Mouse (Mus musculus): ENCODE data around the gene Tex33. TPM values are rescaled to one million over a fixed set of nuclear protein-coding genes. Genes with fewer than 3 reads are reported as not detected.

Gene Tex33
- polyA plus RNA-seq (2016; fragmentation: Nextera tagmentation; extraction: Ambion mirVana), result not detected in 2 replicates

DNA sequence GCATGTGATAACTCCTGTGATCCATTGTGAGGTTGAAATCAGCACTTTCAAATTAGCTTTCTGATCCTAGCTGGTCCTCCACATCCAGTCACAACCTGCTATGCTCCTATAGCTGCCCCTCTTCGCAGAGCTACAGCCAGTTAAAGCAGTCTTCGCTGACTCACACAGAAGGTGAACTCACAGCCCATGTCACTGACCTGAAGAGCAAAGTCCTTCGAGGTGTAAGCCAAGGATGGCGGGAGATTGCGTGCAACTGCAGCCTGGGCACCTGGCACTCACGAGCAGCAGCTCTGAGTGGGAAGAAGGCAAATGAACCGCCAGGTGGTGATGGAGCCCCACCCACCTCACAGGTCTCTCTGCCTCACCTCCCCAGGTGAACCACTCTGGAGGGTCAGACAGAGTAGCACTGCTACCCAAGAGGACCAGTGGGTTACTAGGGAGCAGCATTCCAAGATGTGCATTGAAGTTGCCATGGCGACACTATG lies at the start of gene Tex33:
Tex33 (minus strand) TSS at position 435 of the 485 bp plus-strand sequence.
- Histone ChIP-seq H3K27me3 (ENCODE audit: insufficient read depth, poor library complexity, severe bottlenecking) (peaks cover 4% of the 10 kb centered on the region; the same call in 1 of the 2 replicates), H3K4me1 (replicated peaks) (peaks cover 7% of the 10 kb centered on the region; the same call in 1 of the 2 replicates), H3K9me3 (no peaks in the 10 kb centered on the region), H3K4me3 (no peak within 1 kb of the TSS), H3K36me3 (no peaks in the 10 kb centered on the region), H3K27ac (no peak within 1 kb of the TSS)
- 88% methylated on average over 8 of the region's 8 CpGs for WGBS
- DNase-seq (ENCODE audit: low spot score), result no peak

DNA sequence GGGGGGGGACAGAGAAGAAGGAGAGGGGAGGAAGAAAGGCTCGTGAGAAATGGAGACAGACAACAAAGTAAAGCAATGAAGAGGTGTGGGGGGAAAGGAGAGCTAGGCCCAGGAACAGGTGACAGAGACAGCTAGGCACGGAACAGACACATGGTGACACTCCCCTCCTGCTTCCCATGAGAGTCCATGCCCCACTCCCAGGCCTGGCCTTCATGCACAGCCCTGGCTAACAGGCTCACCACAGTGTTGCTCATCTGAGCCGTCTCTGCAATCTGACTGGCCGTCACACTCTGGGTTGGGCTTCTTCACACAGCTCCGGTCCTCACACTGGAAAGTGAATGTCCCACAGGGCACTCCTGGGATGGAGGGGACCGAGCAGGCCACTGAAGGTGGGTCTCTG lies 48.1 kb upstream of the Tex33 start:
- Histone ChIP-seq H3K27me3 (ENCODE audit: insufficient read depth, poor library complexity, severe bottlenecking) (0 out of 2 replicates have a peak, but pooled peaks cover under 1% of the 10 kb centered on the region), H3K9me3 (no peaks in the 10 kb centered on the region), H3K27ac (peak overlapping the region; percentile 17; the same call in 1 of the 2 replicates), H3K4me1 (replicated peaks) (peaks cover 54% of the 10 kb centered on the region), H3K36me3 (no peaks in the 10 kb centered on the region), H3K4me3 (no peak overlapping the region)
- WGBS, result 55% methylated on average over 6 of the region's 6 CpGs
- no peak for DNase-seq (ENCODE audit: low spot score)

GRCm38 (mm10) chr15:78442231-78442630 lies 46.5 kb upstream of the Tex33 start:
- peaks cover 6% of the 10 kb centered on the region; the same call in 1 of the 2 replicates for H3K36me3 ChIP-seq
- H3K4me1 ChIP-seq (replicated peaks), result peaks cover 59% of the 10 kb centered on the region
- H3K4me3 ChIP-seq, result no peak overlapping the region
- H3K9me3 ChIP-seq, result no peaks in the 10 kb centered on the region
- peaks cover 17% of the 10 kb centered on the region for H3K27me3 ChIP-seq (ENCODE audit: insufficient read depth, poor library complexity, severe bottlenecking)
- DNase-seq (ENCODE audit: low spot score), result no peak
- WGBS, result 84% methylated on average over 19 of the region's 19 CpGs
- H3K27ac ChIP-seq, result no peak overlapping the region

GRCm38 (mm10) chr15:78438973-78439372 lies 43.3 kb upstream of the Tex33 start:
- Histone ChIP-seq H3K9me3 (no peaks in the 10 kb centered on the region), H3K27me3 (ENCODE audit: insufficient read depth, poor library complexity, severe bottlenecking) (peaks cover 26% of the 10 kb centered on the region), H3K4me1 (replicated peaks) (peaks cover 80% of the 10 kb centered on the region), H3K27ac (no peak overlapping the region), H3K36me3 (peaks cover 22% of the 10 kb centered on the region), H3K4me3 (no peak overlapping the region)
- WGBS, result 67% methylated on average over 9 of the region's 9 CpGs
- no peak for DNase-seq (ENCODE audit: low spot score)

GRCm38 (mm10) chr15:78438505-78438904 lies 42.8 kb upstream of the Tex33 start:
- Histone ChIP-seq H3K9me3 (no peaks in the 10 kb centered on the region), H3K27me3 (ENCODE audit: insufficient read depth, poor library complexity, severe bottlenecking) (peaks cover 26% of the 10 kb centered on the region), H3K4me3 (no peak overlapping the region), H3K36me3 (peaks cover 27% of the 10 kb centered on the region), H3K27ac (0 out of 2 replicates have a peak overlapping the region, but pooled peaks have one; percentile 87), H3K4me1 (replicated peaks) (peaks cover 80% of the 10 kb centered on the region)
- 51% methylated on average over 8 of the region's 8 CpGs for WGBS
- DNase-seq (ENCODE audit: low spot score), result no peak

DNA sequence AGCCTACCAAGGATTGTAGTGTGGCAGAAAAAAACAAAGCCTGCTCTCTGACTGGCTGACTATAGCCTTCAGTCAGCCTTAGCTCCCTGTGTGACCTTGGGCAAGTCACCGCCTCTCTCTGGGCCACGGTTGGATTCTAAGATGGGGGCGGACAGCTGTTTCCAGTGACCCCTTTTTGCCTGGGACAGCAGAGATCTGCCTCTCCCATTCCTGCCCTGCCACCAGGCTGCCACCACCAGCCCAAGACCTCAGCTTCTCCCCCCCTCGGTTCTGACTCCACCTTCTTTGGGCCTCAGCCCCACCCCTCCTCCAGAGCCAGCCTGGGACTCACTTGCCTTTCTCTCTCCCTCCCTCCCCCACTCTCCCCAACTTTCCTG lies 42.3 kb upstream of the Tex33 start:
- no peak overlapping the region for H3K4me3 ChIP-seq

DNA sequence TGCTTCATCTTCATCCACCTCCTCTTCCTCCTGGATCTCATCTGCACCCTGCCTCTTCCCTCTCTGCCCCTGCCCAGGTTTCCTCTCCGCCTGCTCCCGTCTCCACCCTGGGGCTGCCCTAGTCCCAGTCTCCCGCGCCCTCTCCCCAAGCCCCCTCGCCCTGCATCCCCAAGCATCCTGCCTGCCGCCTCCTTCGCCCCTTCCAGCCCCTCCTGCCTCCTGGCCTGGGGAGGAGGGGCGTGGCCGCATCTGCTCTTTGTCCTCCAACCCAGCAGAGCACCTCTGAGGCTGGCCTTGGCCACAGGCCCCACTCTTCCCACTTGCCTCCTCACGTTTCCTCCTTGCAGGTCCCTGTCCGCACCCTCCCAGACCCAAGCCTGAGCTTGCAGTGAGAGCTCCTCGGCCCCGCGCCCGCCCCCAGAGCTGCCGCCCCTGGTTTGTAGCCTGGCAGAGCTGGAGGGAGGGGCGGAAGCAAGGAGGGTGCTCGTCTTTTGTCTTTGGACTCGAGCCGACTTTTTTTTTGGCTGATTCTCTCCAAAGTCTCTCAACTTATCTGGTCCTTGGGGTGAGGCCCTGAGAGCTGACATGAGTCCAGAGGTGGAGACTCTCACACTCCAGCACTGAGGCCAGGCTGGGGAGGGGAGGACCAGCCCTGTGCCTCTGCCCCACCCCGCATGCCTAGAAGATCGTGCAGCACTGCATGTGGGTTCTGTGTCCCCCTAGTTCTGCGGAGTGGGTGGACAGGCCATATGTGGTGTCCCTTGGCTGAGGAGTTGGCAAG lies 41.7 kb upstream of the Tex33 start:
- Histone ChIP-seq H3K27ac (peak overlapping the region; percentile 87), H3K4me1 (replicated peaks) (peaks cover 89% of the 10 kb centered on the region), H3K36me3 (peaks cover 38% of the 10 kb centered on the region), H3K9me3 (no peaks in the 10 kb centered on the region), H3K27me3 (ENCODE audit: insufficient read depth, poor library complexity, severe bottlenecking) (peaks cover 26% of the 10 kb centered on the region), H3K4me3 (peak overlapping the region; percentile 46)
- DNase-seq (ENCODE audit: low spot score), result peak; percentile 52
- 11% methylated on average over 23 of the region's 23 CpGs for WGBS

More for the DNA sequence above, 42.3 kb upstream of the Tex33 start:
- Histone ChIP-seq H3K36me3 (peaks cover 32% of the 10 kb centered on the region), H3K27ac (peak overlapping the region; percentile 87), H3K9me3 (no peaks in the 10 kb centered on the region), H3K27me3 (ENCODE audit: insufficient read depth, poor library complexity, severe bottlenecking) (peaks cover 26% of the 10 kb centered on the region), H3K4me1 (replicated peaks) (peaks cover 83% of the 10 kb centered on the region)
- DNase-seq (ENCODE audit: low spot score), result no peak
- 35% methylated on average over 4 of the region's 4 CpGs for WGBS

- Histone ChIP-seq H3K9me3 (no peaks in the 10 kb centered on the region), H3K4me3 (peak overlapping the region; percentile 46), H3K36me3 (peaks cover 46% of the 10 kb centered on the region), H3K27ac (peak overlapping the region; percentile 87), H3K4me1 (replicated peaks) (peaks cover 92% of the 10 kb centered on the region), H3K27me3 (ENCODE audit: insufficient read depth, poor library complexity, severe bottlenecking) (peaks cover 26% of the 10 kb centered on the region)
- WGBS, result 6% methylated on average over 32 of the region's 32 CpGs
- peak; percentile 71 for DNase-seq (ENCODE audit: low spot score)
These were observed 40.9 kb upstream of the Tex33 start for GRCm38 (mm10) chr15:78436380-78437192.

DNA sequence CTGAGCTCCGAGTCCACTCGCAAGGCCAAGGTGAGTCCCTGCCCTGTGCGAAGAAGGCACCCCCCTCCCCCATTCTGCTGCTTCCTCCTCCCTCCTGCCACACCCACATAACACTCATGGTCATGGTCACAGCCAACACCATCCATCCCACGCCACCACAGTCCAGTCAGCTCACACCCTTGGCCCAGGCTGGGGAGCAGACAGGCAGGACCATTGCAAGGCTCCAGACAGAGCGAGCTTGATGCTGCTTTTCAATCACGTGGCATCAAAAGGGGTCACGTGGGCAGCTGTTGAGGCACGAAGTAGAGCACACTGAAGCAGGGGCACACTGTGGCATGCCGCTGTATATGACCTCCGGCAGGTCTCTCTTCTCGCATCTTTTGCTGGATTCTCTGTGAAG lies 40.0 kb upstream of the Tex33 start:
- peak overlapping the region; percentile 87 for H3K27ac ChIP-seq

DNA sequence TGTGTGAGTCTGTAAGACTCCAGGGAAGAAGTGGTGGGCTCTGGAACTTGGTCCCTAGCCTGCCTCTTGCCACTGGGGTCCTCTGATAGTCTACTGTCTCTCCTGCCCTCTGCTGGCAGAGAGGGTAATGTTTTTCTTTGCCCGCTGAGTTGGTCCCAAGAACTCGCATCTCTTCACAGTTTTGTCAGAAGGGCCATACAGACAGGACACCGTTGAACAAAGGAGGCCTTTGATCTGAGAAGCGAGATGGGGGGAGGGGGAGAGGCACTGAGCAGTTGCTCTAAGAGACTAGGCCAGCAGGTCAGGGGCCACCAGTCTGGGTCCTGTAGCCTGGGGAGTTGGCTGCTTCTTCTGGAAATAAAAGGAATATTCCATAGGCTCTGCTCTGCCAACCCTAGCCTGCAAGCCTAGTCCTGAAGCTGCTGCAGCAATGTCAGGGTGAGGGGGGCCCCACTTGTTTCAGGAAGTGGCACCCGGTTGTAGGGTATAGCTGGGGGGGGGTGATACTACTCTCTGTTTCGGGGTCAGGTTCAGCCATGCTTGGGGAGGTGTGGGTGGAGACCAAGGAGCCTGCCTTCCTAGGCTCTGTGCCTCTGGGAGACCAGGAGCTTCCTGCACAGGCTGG lies 39.3 kb upstream of the Tex33 start:
- Histone ChIP-seq H3K27me3 (ENCODE audit: insufficient read depth, poor library complexity, severe bottlenecking) (peaks cover 26% of the 10 kb centered on the region), H3K36me3 (peaks cover 60% of the 10 kb centered on the region), H3K9me3 (no peaks in the 10 kb centered on the region), H3K27ac (peak overlapping the region; percentile 87), H3K4me3 (no peak overlapping the region), H3K4me1 (replicated peaks) (peaks cover 95% of the 10 kb centered on the region)
- WGBS, result 23% methylated on average over 6 of the region's 6 CpGs
- DNase-seq (ENCODE audit: low spot score), result peak; percentile 82

More for the DNA sequence above, 40.0 kb upstream of the Tex33 start:
- peaks cover 55% of the 10 kb centered on the region for H3K36me3 ChIP-seq
- H3K9me3 ChIP-seq, result no peaks in the 10 kb centered on the region
- peaks cover 95% of the 10 kb centered on the region for H3K4me1 ChIP-seq (replicated peaks)
- no peak overlapping the region for H3K4me3 ChIP-seq
- H3K27me3 ChIP-seq (ENCODE audit: insufficient read depth, poor library complexity, severe bottlenecking), result peaks cover 26% of the 10 kb centered on the region
- DNase-seq (ENCODE audit: low spot score), result no peak
- WGBS, result 75% methylated on average over 11 of the region's 11 CpGs

GRCm38 (mm10) chr15:78431541-78432121 lies 35.9 kb upstream of the Tex33 start:
- peak overlapping the region; percentile 54 for H3K27ac ChIP-seq
- peaks cover 9% of the 10 kb centered on the region; the same call in 1 of the 2 replicates for H3K27me3 ChIP-seq (ENCODE audit: insufficient read depth, poor library complexity, severe bottlenecking)
- 80% methylated on average over 7 of the region's 7 CpGs for WGBS
- no peak overlapping the region for H3K4me3 ChIP-seq
- DNase-seq (ENCODE audit: low spot score), result no peak
- H3K36me3 ChIP-seq, result peaks cover 53% of the 10 kb centered on the region
- H3K9me3 ChIP-seq, result no peaks in the 10 kb centered on the region
- peaks cover 82% of the 10 kb centered on the region for H3K4me1 ChIP-seq (replicated peaks)

- H3K4me3 ChIP-seq, result no peak overlapping the region
- H3K36me3 ChIP-seq, result peaks cover 50% of the 10 kb centered on the region
- no peaks in the 10 kb centered on the region for H3K9me3 ChIP-seq
- H3K27ac ChIP-seq, result peak overlapping the region; percentile 54
- peaks cover 6% of the 10 kb centered on the region; the same call in 1 of the 2 replicates for H3K27me3 ChIP-seq (ENCODE audit: insufficient read depth, poor library complexity, severe bottlenecking)
- DNase-seq (ENCODE audit: low spot score), result no peak
- peaks cover 74% of the 10 kb centered on the region for H3K4me1 ChIP-seq (replicated peaks)
- WGBS, result 90% methylated on average over 10 of the region's 10 CpGs
These were observed 35.2 kb upstream of the Tex33 start for GRCm38 (mm10) chr15:78430874-78431273.
